Mouse (Mus musculus): ENCODE results near the gene Hhat.

The Hhat gene

DNA sequence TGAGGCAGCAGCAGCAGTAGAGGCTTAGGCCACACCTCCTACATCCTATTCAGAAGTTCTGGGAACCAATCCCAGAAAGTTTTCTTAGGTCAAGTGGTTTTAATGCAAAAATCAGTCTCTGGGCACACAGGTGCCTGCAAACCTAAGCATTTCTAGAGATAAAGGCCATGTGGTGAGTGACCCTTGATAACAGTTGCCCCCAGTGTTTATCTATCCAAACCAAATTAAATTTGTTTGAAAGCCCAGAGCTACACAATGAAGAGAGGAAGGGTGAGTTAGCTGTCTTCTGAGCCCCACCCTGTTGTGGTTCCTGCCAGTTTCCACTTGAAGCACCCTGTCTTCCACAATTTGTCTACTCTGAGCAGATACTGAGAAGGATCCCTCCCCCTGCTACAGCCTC lies 109.4 kb downstream of the Hhat start:
- intact Hi-C loops (cut with DNase I): no loop called here

DNA sequence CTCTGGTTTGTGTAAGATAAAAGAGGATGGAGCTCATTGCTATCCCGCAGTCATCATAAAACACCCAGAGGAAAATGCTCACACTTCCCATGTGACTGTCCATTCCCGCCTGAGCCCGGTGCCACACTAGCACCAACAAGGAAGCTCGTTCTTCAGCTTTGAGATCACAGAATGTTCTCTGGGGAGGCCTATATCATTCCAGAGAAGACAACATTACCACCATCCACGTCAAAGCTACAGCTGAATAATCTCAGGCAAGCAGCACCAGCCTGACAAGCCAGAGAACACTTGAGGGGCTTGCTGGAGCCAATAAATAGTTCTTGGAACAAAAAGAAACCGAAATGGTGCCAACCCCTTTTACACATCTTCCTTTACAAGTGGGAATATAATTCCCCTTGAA lies 113.6 kb downstream of the Hhat start:
- intact Hi-C loops (cut with DNase I): no loop called here

DNA sequence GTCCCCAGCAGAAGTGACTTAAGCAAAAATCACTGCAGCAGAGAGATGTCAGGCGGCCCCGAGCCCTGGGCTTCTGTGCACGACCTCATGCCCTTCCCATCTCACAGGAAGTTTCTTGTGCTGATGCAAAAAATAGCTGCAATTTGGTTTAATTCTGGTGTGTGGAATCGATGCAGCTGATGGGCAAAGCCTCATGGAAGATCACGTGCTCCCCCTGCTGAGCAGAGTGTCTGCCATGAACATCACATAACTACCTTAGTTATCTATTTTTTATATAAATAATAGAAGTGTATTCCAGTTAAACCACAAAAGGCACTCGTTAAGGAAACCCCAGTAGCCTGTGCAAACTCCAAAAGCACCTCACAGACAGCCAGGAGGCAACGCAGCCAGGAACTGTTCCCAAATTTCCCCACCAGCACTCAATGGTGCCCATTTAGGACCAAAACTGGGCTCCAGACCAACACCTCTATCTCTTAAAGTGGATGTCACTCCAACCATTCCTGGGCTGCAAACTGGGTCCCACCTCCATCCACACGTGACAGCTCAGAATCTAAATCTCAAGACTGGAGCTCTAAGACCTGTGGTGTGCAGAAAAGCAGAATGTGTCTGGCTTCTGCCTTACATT lies 118.9 kb downstream of the Hhat start:
- intact Hi-C loops (cut with DNase I): no loop called here

DNA sequence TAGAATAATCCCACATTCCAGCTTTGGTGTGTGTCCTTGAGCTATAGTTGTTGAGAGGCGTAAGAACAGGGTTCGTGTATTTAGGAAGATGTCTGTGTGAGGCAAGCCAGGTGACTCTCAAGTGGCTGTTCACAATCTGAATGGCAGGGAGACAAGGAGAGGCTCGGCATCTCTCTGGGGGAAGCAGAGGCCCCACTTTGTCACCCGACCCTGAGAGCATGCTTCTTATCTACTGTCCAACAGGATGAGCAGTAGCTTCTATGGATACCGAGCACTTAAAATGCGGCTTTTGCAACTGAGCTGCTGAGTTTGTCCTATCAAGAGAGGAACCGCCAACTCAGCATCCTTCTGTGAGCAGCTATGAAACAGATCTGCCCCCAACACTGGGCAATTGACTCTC lies 120.4 kb downstream of the Hhat start:
- intact Hi-C loops (cut with DNase I): no loop called here

DNA sequence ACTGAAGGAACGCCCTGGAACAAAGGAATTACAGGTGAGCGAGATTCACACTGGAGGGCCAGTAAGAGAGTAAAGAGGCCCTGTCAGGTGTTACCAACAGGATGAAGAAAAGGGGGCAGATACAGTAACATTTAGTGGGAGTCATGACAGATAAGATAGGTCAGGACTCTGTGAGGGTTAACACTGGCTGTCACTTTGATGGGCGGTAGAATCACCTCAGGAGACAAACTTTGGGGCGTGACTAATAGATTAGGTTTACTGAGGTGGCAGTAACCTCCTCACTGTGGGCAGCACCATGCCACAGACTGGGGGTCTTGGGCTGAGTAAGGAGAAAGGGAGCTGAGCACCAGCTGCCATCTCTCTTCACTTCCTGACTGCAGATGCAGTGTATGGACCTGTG lies 121.0 kb downstream of the Hhat start:
- intact Hi-C loops (cut with DNase I): no loop called here

DNA sequence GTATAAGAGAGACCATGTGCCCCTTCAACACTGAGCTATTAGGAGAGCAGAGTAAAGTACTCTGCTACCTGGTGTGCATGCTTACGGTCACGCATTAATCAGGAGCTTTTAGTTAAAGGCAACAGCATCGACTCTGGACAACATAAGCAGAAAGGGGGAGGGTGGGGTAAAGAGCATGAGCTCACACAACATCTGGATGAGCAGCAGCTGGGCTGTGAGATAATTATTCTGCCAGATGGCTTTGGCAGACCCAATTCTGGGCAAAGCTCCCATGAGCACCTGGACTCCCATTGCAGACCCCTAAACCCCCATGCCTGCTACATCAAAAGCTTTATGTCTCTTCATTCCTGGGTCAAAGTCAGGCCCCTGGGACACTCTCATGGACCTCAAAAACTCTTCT lies 121.8 kb downstream of the Hhat start:
- intact Hi-C loops (cut with DNase I): no loop called here

DNA sequence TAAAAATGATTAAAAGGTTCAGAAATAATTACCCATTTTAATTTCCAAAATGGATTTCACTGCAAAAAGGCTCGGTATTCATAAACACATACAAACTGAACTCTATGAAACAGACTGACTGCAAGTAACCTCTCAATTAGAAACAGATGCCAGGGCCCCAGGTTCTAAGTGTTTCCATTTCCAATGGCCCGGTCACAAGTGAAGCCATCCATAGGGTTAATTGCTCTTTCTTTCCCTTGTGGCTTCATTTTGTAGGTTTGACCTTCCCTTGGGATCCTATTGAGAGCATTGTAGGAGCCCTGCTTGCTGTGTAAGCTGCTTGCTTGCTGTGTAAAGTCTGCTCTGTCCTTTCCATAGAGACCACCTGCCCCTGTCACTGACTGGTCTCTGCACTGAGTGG lies 123.7 kb downstream of the Hhat start:
- intact Hi-C loops (cut with DNase I): no loop called here

DNA sequence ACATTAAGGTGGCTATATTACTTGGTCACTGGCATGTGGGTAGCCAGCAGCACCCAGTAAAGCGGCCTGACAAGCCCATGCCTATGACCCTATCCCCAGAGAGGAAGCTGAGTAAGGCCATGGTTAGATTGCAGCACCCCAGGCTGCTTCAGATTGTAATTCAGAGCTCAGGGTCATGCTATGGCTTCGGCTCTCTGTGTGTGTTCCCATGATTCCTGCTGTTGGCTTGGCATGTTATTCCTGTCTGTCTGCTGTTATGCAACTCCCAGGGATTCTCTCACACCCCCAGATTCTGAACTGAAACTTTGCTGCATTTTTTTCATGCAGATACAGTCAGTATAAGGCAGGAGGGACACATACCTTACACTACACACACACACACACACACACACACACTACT lies 128.9 kb downstream of the Hhat start:
- intact Hi-C loops (cut with DNase I): no loop called here

DNA sequence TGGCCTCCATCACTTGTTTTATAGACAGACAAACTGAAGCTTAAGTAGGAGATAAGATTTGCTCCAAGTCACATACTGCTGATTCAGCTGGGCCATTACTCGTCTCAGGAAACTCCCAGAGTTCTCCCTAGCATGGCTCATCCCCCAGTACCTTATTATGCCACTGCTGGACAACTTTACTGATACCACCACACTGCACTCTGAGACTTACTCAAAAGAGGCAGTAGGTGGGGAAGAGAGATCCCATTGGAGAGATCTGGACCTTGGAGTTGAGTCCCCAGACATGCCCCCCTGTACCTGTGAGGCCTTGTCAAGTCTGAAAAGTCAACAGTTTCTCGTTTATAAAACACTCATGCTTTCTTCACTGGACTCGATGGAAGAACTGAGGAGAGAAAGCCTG lies 131.8 kb downstream of the Hhat start:
- intact Hi-C loops (cut with DNase I): no loop called here

DNA sequence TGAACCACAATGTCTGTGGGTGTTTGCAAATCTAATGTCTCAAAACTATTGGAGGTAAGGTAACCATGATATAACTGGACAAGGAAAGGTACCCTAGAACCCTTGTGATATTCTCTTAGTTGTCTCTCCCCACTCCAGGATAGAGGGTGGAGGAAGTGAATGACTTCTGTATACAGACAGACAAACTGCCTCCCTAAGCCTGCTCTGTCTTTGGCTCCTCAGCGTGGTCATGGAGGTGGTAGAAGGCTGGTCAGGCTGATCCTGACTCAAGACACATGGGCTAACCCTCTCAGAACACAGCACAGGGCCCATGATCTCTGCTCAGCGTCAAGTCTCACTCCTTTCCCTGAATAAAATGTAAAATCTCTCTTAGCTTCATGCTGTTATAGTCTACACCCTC lies 149.2 kb downstream of the Hhat start:
- intact Hi-C loops (cut with DNase I): no loop called here

DNA sequence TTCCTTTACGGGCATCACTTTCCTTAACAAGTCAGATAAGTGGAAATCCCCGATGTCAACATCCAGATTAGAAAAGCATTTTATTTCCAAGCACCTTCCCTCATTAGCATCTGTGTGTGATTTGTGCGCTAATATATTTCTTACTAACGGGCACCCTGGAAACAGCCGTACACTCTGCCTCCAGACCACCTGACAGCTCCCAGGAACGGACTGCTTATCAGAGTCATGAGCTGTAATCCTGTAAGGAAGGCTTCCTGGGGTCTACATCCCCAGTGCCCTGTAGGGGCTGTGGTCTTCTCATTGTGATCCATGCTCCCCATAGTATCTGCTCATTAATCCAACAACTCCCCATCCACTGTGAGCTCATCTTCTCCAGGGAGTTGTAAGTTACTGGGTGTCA lies 157.8 kb downstream of the Hhat start:
- intact Hi-C loops (cut with DNase I): no loop called here

DNA sequence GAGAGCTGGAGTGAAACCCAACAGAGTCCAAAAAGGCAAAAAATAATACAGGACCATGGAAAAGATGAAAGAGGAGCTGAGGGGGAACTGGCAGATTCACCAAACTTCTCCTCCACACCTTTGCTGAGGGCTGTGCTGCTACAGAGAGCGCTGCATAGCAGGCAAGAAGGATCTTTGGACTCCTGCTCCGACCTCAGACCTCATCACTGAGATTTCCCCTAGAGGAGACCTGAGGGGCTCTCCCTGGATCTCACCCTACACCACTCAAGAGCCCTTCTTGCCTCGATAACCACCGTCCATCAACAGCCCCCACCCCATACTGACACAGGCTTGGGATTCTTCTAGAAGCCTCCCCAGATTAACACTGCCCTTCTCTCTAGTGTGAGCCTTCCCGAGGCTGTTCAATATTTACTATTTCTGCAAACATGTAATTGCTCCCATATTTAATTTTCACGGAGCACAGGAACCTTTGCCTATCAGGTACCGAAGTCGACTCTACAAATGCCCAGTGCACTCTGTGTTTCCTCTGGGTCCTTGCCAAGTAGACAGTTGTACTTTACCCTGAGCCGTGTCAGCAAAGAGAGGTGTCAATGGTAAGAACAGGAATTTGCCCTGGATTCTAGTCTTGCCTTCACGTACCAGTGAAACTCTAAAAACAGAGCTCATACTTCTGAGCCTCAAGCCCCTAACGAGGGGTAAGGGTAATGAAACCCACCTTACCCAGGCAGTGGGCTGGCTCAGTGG lies 158.9 kb downstream of the Hhat start:
- intact Hi-C loops (cut with DNase I): no loop called here

DNA sequence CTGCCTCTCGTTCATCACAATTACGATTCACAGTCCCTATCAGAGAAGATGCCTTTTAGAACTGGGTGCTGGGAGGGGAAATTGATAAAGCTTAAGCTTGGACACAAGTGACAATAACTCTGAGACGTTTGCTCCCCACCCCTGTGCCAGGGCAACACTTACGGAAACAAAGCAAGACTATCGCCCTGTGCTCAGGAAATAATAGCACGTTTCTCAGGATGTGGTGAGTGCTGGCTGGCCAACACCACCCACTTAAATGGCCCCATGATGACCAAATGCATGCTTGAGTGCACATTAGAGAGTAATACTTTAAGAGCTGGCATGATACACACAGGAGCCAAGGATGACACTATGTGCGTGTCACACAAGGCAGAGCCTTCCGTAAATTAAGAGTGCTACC lies 164.1 kb downstream of the Hhat start:
- intact Hi-C loops (cut with DNase I): no loop called here

DNA sequence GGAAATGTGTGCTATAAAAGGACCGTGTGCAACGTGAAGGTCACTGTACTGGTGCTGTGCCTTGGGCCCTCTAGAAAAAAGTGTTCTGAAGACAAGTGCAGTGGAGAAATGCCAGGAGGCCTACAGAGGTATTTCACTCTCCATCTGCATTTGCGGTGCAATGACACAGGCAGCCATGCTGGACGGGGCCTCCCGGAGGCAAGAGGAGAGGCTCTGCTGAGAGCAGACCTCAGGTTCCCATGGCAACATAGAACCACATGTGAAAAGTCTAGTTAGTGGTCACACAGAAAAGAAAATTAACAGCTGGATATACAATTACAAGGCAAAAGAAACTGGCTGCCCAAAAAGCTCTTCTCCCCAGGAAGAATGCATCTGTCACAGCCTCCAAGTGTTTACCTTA lies 166.6 kb downstream of the Hhat start:
- intact Hi-C loops (cut with DNase I): no loop called here

DNA sequence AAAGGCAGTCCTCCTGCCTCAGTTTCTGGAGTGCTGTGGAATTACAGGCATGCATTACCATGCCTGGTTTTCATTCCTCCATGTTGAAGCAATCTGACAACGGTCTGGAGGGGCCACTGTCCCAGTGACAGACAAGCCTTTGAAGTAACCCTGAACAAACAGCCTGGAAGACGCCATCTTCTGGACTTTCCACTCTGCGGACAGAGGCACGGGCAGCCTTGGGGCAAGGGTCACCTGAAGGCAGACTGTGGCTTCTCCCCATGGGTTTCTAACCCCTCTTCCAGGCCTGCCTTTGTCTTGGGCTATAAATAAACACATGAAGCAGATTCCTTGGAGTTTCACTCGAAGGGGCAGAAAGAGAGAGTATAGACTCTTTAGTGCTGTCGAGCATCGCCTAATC lies 167.5 kb downstream of the Hhat start:
- intact Hi-C loops (cut with DNase I): no loop called here

DNA sequence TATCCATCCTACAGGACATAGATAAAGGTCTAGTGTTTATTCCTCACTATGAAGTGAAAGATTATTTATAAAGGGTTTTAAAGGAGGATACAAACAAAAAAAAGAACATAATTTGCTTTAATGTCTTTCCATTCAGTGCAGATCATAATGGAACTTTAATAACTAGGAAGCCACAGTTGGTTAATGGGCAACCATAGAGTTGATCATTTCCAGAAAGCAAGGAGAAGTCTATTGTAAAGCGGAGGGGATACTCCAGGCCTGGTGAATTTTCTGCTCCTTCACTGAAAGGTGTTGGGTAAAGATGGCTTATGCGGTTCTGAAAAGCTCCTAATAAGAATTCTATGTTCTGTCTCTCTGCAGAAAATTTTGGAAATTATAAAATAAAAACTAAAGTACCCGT lies 169.8 kb downstream of the Hhat start:
- intact Hi-C loops (cut with DNase I): no loop called here

DNA sequence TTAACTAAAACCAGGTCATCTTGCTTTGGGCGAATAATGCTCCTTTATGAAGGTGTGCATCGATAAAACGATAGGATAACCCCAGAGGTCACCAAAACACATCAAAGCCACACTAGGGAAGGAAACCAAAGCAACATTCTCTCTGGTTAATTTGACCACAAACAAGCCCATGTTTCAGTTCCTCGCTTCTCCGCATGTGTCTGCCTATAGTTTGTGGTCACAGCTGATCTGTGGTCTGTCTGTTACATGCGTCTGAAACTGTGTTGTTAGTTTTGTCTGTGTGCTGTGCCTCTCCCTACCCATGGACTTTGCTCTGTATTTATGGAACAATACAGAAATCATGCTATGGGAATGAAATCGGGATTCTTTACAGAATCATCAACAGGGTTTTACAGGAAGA lies 171.3 kb downstream of the Hhat start:
- intact Hi-C loops (cut with DNase I): loop anchor here (5.0 kb wide), 1 partner anchor 113 kb away; no protein-coding TSS in a partner anchor

DNA sequence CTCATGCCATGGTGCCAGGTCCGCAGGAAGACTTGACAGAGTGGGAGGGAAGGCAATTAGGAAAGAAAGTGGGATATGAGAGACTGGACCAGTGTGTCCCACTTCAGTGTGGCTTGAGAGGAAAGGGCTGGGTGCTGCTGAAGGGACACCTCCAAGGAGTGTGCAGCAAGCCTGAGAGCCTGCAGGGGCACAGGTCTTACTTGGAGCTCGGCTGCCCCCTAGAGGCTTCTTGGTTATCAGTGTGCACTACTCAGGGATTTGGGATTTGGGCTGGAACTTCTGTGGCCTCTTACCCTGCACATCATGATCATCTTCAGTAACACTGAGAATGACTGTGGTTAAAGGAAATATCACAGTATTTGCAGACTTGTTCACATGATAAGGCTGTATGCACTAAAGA lies 172.6 kb downstream of the Hhat start:
- intact Hi-C loops (cut with DNase I): loop anchor here (1.0 to 5.0 kb wide), 2 partner anchors 114 to 409 kb away; no protein-coding TSS in a partner anchor

DNA sequence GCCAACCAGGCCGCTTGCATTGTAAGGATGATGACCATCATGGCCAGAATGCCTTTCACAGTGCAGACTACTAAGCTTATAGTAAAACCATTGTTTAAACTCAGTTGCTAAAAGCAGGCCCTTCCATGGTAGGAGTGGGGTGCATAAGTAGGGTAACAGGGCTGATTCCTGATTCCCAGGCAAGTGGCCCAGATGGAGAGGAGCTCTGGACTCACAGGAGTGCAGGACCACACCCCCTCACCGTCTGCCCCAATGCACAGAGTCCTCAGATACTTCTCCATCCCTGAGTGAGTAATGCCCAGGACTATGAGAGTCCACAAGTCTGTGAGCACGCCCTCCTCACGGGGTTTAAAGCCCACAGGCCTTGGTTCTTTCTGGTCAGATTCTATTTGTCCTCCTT lies 175.6 kb downstream of the Hhat start:
- intact Hi-C loops (cut with DNase I): loop anchor here (5.0 kb wide), 1 partner anchor 117 kb away; no protein-coding TSS in a partner anchor

DNA sequence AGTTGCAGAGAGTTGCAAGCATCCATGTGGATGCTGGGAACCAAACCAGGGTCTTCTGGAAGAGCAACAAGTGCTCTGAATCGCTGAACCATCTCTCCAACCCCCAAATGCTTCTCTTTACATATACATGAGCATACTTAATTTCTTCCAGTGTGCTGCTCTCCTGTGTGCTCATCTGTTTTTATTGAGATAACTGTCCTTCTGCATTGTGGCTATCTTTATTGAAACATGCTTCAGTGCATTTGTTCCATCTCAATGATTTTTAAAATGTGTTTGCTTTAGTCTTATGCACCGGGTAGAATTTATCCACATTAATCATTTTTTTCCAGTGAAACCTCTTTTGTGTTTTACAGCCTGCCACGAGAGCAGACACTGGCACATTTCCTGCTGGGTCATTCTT lies 177.5 kb downstream of the Hhat start:
- intact Hi-C loops (cut with DNase I): no loop called here

DNA sequence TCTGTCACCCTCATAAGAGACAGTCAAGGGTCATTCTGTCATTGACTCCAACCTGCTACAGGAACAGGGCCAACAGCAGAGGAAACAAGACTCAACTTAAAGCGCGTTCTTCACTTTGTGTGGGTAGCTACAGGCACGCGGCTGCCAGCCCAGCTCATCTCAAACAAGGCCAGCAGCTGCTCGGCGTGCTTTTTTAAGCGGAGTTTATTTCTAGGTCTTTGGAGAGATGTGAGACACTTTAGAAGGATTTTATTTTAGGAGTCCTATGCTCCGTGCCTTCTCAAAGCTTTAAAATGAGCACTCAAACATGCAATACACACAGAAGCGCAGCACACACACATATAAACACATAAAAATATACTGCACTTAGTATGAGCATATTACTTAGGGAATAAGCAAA lies 183.6 kb downstream of the Hhat start:
- intact Hi-C loops (cut with DNase I): no loop called here

DNA sequence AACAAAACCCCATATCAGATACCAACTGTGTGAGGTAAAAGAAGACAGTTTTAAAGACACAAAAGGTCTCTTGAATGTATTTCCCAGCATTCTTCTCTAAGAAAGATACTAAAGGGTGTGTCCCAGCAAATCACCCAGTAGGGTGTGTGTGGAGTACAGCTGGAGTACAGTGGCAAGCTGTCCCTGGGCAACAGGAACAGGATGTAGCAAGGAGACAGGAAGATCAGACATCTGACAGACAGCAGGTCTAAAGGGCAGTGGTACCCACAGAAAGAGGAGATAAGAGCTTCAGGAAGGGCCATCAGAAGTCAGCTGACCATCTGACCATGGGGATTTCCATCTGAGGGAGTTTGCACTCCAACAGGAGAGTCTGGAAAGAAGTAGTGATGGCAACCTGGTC lies 185.7 kb downstream of the Hhat start:
- intact Hi-C loops (cut with DNase I): no loop called here

DNA sequence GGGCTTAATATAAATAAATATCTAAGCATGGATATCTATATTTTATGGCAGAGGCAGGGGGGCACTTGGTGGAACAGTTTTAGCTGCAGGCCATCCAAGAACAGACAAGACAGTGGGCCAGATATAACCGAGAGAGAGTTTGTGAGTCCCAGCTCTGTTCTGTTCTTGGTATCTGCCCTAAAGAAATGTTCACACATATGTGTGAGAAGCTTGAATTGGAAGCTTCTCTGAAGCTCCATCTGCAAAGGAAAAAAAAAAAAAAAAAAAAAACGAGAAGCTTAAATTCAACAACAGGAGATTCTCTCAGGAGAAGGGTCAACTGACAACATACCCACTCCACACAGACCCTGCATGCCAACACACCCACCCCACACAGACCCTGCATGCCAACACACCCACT lies 188.1 kb downstream of the Hhat start:
- intact Hi-C loops (cut with DNase I): no loop called here

All from adrenal gland (tissue).